Mouse (Mus musculus): ENCODE data around the gene Rassf6. TPM values are rescaled to one million over a fixed set of nuclear protein-coding genes. Genes with fewer than 3 reads are reported as not detected.

The Rassf6 gene
- polyA plus RNA-seq, 1 experiment from 2014 or later, result 0.29 TPM

DNA sequence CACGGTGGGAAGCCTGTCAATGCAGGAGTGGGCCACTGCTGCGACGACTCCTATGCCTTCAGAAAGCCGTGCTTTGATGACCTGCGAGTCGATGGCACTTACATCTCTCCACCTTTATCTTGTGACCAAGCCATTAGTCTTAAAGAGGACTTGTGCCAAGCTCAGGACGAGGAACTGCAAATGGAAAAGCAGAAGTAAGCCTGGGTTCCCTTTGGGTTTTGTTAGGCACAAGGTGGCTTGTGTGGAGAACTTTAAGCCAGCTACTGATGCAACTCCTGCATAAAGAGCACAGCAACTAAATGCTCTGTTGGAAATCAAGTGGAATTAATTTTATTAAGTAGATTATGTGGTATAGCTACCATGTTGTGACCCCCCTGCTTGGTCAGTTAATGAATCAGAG is 55.7 kb downstream of the Rassf6 start:
- Histone ChIP-seq H3K9me3 (replicated peaks; ENCODE audit: control insufficient read depth, low read length) (no peaks in the 10 kb centered on the region), H3K27ac (replicated peaks; ENCODE audit: low read depth, low read length) (no peak overlapping the region), H3K4me1 (ENCODE audit: control insufficient read depth, insufficient read depth, low read length) (no peaks in the 10 kb centered on the region), H3K36me3 (replicated peaks; ENCODE audit: control insufficient read depth, insufficient read depth, low read depth, low read length) (no peaks in the 10 kb centered on the region), H3K4me3 (ENCODE audit: low read depth, low read length) (no peak overlapping the region), H3K27me3 (ENCODE audit: control insufficient read depth, insufficient read depth, low read length) (no peaks in the 10 kb centered on the region), H3K4me2 (ENCODE audit: low read depth, low read length) (no peak overlapping the region), H3K9ac (replicated peaks; ENCODE audit: low read length) (no peak overlapping the region)
- DNase-seq (ENCODE audit: low spot score) (no peak), ATAC-seq (replicated peaks; ENCODE audit: insufficient number of reproducible peaks, low FRiP score, low TSS enrichment, low read depth) (no peak)
- WGBS, result 86% methylated on average over 7 of the region's 7 CpGs

DNA sequence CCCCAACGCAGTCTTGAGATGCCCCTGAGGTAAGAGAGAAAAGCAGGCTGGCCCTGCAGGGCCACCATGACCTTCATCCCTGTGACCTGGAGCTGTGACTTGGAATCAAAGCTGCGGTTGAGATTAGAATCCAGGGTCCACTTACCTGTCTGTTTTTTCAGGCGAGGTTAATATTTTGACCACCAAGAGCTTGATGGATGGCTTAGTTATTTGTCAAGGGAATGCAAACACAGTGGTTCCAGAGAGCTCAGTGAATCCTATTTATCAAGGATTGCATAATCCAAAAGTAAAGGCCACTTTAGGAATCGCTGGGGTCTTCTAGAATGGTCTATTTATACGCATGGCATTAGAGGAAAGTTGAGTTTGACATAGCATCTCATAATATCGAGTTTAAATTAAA is 58.3 kb downstream of the Rassf6 start:
- 89% methylated on average over 6 of the region's 6 CpGs for WGBS
- ATAC-seq (replicated peaks; ENCODE audit: insufficient number of reproducible peaks, low FRiP score, low TSS enrichment, low read depth), result no peak
- no peak for DNase-seq (ENCODE audit: low spot score)
- Histone ChIP-seq H3K27me3 (ENCODE audit: control insufficient read depth, insufficient read depth, low read length) (no peaks in the 10 kb centered on the region), H3K9me3 (replicated peaks; ENCODE audit: control insufficient read depth, low read length) (no peaks in the 10 kb centered on the region), H3K36me3 (replicated peaks; ENCODE audit: control insufficient read depth, insufficient read depth, low read depth, low read length) (no peaks in the 10 kb centered on the region), H3K4me2 (ENCODE audit: low read depth, low read length) (no peak overlapping the region), H3K9ac (replicated peaks; ENCODE audit: low read length) (no peak overlapping the region), H3K4me3 (ENCODE audit: low read depth, low read length) (no peak overlapping the region), H3K4me1 (ENCODE audit: control insufficient read depth, insufficient read depth, low read length) (no peaks in the 10 kb centered on the region), H3K27ac (replicated peaks; ENCODE audit: low read depth, low read length) (no peak overlapping the region)

DNA sequence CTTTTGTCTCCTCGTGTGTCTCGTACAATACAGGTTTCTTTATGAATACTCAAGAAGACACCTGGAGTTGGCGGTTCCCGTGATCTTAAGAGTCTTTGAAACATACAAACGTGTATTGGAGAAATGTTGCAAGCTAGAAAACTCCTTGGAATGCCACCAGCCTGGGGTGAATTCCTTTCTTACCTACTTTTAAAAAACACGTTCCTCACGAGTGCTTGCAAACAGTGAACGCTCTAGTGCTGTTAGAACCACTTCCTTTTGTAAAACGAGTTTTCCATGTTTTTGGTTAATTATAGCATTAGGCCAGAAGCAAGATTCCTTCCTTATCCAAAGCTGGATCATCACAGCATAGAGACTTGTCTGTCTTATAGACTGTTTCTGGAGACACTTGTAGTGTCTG is 60.9 kb downstream of the Rassf6 start:
- Histone ChIP-seq H3K9ac (replicated peaks; ENCODE audit: low read length) (no peak overlapping the region), H3K27me3 (ENCODE audit: control insufficient read depth, insufficient read depth, low read length) (no peaks in the 10 kb centered on the region), H3K9me3 (replicated peaks; ENCODE audit: control insufficient read depth, low read length) (no peaks in the 10 kb centered on the region), H3K36me3 (replicated peaks; ENCODE audit: control insufficient read depth, insufficient read depth, low read depth, low read length) (no peaks in the 10 kb centered on the region), H3K4me3 (ENCODE audit: low read depth, low read length) (no peak overlapping the region), H3K4me1 (ENCODE audit: control insufficient read depth, insufficient read depth, low read length) (no peaks in the 10 kb centered on the region), H3K27ac (replicated peaks; ENCODE audit: low read depth, low read length) (no peak overlapping the region), H3K4me2 (ENCODE audit: low read depth, low read length) (no peak overlapping the region)
- WGBS, result 86% methylated on average over 9 of the region's 9 CpGs
- DNase-seq (ENCODE audit: low spot score) (no peak), ATAC-seq (replicated peaks; ENCODE audit: insufficient number of reproducible peaks, low FRiP score, low TSS enrichment, low read depth) (no peak)

DNA sequence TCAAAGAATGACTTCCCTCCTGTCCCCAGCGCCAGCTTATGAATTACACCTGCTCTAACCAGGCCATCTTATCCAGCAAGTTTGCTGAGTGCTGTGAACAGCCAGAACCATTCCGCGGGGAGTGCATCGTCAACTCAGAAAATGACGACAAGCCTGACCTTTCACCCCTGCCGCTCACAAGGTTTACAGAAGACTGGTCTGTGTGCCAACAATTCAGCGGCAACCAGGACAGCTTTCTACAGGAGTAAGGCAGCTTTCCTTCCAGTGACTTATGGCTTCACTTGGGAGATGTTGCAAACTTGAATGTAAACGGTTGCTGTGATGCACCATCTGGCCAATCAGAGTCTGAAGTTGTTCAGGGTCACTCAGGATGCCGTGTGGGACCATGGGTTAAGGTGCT is 62.7 kb downstream of the Rassf6 start:
- H3K4me2 ChIP-seq (ENCODE audit: low read depth, low read length), result no peak overlapping the region
- H3K9me3 ChIP-seq (replicated peaks; ENCODE audit: control insufficient read depth, low read length), result no peaks in the 10 kb centered on the region
- WGBS, result 73% methylated on average over 9 of the region's 9 CpGs
- H3K27me3 ChIP-seq (ENCODE audit: control insufficient read depth, insufficient read depth, low read length), result no peaks in the 10 kb centered on the region
- H3K4me3 ChIP-seq (ENCODE audit: low read depth, low read length), result no peak overlapping the region
- H3K9ac ChIP-seq (replicated peaks; ENCODE audit: low read length), result no peak overlapping the region
- ATAC-seq (replicated peaks; ENCODE audit: insufficient number of reproducible peaks, low FRiP score, low TSS enrichment, low read depth) (no peak), DNase-seq (ENCODE audit: low spot score) (no peak)
- H3K27ac ChIP-seq (replicated peaks; ENCODE audit: low read depth, low read length), result no peak overlapping the region
- no peaks in the 10 kb centered on the region for H3K4me1 ChIP-seq (ENCODE audit: control insufficient read depth, insufficient read depth, low read length)
- no peaks in the 10 kb centered on the region for H3K36me3 ChIP-seq (replicated peaks; ENCODE audit: control insufficient read depth, insufficient read depth, low read depth, low read length)

DNA sequence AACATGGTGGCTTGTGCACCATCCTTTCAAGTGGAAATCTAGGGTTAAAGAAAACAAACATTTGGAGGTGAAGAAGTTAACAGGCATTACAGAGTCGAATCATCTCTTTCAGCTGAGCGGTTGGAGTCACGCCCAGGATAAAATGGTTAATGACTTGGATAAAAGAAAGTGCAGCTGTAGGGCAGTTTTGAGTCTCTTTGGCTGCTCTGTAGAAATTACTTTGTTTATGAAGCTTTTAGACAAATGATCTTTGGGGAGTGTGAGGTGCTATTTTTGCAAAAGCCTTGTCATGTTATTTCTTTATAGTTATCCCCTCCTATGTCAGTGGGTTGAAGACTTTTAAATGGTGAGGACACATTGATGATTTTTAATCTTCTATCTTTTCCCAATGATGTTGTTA is 69.2 kb downstream of the Rassf6 start:
- Histone ChIP-seq H3K27ac (replicated peaks; ENCODE audit: low read depth, low read length) (no peak overlapping the region), H3K9ac (replicated peaks; ENCODE audit: low read length) (no peak overlapping the region), H3K4me1 (ENCODE audit: control insufficient read depth, insufficient read depth, low read length) (no peaks in the 10 kb centered on the region; the same call in 1 of the 2 replicates), H3K4me3 (ENCODE audit: low read depth, low read length) (no peak overlapping the region), H3K27me3 (ENCODE audit: control insufficient read depth, insufficient read depth, low read length) (no peaks in the 10 kb centered on the region), H3K36me3 (replicated peaks; ENCODE audit: control insufficient read depth, insufficient read depth, low read depth, low read length) (no peaks in the 10 kb centered on the region), H3K9me3 (replicated peaks; ENCODE audit: control insufficient read depth, low read length) (no peaks in the 10 kb centered on the region), H3K4me2 (ENCODE audit: low read depth, low read length) (no peak overlapping the region)
- 57% methylated on average over 3 of the region's 3 CpGs for WGBS
- ATAC-seq (replicated peaks; ENCODE audit: insufficient number of reproducible peaks, low FRiP score, low TSS enrichment, low read depth) (no peak), DNase-seq (ENCODE audit: low spot score) (no peak)

DNA sequence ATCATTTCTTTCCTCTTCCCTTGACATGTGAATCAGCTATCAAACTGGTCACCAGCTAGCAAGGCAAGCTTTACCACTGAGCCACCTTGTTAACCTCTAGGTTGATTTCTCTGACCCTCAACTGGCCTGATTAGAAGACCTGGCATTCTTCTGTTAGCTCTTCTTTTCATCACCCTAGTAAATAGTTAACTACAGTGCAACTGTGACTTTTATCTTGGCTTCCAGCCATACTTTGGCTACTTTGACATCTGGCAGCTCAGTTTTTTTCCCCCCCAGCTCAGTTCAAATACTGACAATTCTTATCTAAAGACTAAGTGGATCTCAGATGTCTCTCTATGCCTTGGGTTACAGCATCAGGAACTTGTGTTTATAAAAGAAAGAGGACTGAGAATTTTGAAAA is 72.1 kb downstream of the Rassf6 start:
- no peak overlapping the region for H3K4me3 ChIP-seq (ENCODE audit: low read depth, low read length)
- ATAC-seq (replicated peaks; ENCODE audit: insufficient number of reproducible peaks, low FRiP score, low TSS enrichment, low read depth), result no peak
- no peak overlapping the region for H3K27ac ChIP-seq (replicated peaks; ENCODE audit: low read depth, low read length)
- no peaks in the 10 kb centered on the region for H3K9me3 ChIP-seq (replicated peaks; ENCODE audit: control insufficient read depth, low read length)
- no peaks in the 10 kb centered on the region for H3K27me3 ChIP-seq (ENCODE audit: control insufficient read depth, insufficient read depth, low read length)
- H3K4me1 ChIP-seq (ENCODE audit: control insufficient read depth, insufficient read depth, low read length), result no peaks in the 10 kb centered on the region; the same call in 1 of the 2 replicates
- H3K36me3 ChIP-seq (replicated peaks; ENCODE audit: control insufficient read depth, insufficient read depth, low read depth, low read length), result no peaks in the 10 kb centered on the region
- no peak overlapping the region for H3K9ac ChIP-seq (replicated peaks; ENCODE audit: low read length)
- no peak for DNase-seq (ENCODE audit: low spot score)
- H3K4me2 ChIP-seq (ENCODE audit: low read depth, low read length), result no peak overlapping the region

DNA sequence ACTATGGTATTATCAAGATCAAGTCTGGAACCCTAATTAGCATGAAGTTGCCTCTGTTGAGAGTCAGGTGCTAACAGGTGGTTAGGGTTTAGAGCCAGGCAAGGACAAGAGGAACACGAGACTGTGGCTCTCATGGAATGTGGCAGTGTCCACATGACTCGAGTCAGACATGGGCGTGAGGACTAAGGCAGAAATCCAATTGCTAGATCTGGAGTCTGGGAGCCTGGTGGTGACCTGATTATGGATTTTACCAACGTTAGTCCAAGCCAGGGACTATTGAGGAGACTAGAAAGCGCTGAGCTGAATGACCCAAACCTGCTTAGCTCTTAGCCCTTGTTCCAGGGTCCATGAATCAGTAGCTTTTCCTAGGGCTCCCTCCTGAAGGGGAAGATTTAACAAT is 72.7 kb downstream of the Rassf6 start:
- DNase-seq (ENCODE audit: low spot score), result no peak
- Histone ChIP-seq H3K4me2 (ENCODE audit: low read depth, low read length) (no peak overlapping the region), H3K36me3 (replicated peaks; ENCODE audit: control insufficient read depth, insufficient read depth, low read depth, low read length) (no peaks in the 10 kb centered on the region), H3K9me3 (replicated peaks; ENCODE audit: control insufficient read depth, low read length) (no peaks in the 10 kb centered on the region), H3K4me1 (ENCODE audit: control insufficient read depth, insufficient read depth, low read length) (no peaks in the 10 kb centered on the region; the same call in 1 of the 2 replicates), H3K9ac (replicated peaks; ENCODE audit: low read length) (no peak overlapping the region), H3K27me3 (ENCODE audit: control insufficient read depth, insufficient read depth, low read length) (no peaks in the 10 kb centered on the region), H3K4me3 (ENCODE audit: low read depth, low read length) (no peak overlapping the region), H3K27ac (replicated peaks; ENCODE audit: low read depth, low read length) (no peak overlapping the region)
- no peak for ATAC-seq (replicated peaks; ENCODE audit: insufficient number of reproducible peaks, low FRiP score, low TSS enrichment, low read depth)
- 79% methylated on average over 5 of the region's 5 CpGs for WGBS

DNA sequence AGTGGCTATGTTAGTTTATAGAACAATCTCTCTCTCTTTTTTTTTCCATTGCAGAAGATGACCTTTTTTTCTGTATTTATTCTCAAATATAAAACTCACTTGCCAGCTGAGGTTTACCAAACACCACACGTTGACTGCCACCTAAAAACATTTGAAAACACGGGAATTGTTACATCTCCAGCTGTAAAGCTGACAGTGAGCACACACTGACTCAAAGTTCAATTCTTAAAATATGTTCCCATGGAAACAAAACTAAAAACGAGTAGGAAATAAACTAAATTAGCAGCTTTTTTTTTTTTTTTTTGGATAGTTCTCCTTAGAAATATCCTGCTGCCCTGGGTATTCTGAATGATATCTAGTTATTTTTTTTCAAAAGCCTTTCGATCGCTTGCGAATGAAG is 75.3 kb downstream of the Rassf6 start:
- DNase-seq (ENCODE audit: low spot score) (no peak), ATAC-seq (replicated peaks; ENCODE audit: insufficient number of reproducible peaks, low FRiP score, low TSS enrichment, low read depth) (no peak)
- no peak overlapping the region for H3K4me3 ChIP-seq (ENCODE audit: low read depth, low read length)
- H3K9me3 ChIP-seq (replicated peaks; ENCODE audit: control insufficient read depth, low read length), result no peaks in the 10 kb centered on the region
- H3K36me3 ChIP-seq (replicated peaks; ENCODE audit: control insufficient read depth, insufficient read depth, low read depth, low read length), result no peaks in the 10 kb centered on the region
- H3K27ac ChIP-seq (replicated peaks; ENCODE audit: low read depth, low read length), result no peak overlapping the region
- WGBS, result 86% methylated on average over 6 of the region's 6 CpGs
- no peak overlapping the region for H3K4me2 ChIP-seq (ENCODE audit: low read depth, low read length)
- H3K27me3 ChIP-seq (ENCODE audit: control insufficient read depth, insufficient read depth, low read length), result no peaks in the 10 kb centered on the region
- H3K9ac ChIP-seq (replicated peaks; ENCODE audit: low read length), result no peak overlapping the region
- no peaks in the 10 kb centered on the region; the same call in 1 of the 2 replicates for H3K4me1 ChIP-seq (ENCODE audit: control insufficient read depth, insufficient read depth, low read length)

Measured in embryonic facial prominence, embryonic 11.5 days (tissue).